Mouse (Mus musculus) retina, embryonic 14.5 days (tissue): ENCODE data around the gene Cd5.

Experiments
- DNase-seq: peaks from one replicate; pipeline ENCODE4 v3.0.0-alpha.2; 2015; ENCODE audit warnings: low spot score

Cd5 gene

DNA sequence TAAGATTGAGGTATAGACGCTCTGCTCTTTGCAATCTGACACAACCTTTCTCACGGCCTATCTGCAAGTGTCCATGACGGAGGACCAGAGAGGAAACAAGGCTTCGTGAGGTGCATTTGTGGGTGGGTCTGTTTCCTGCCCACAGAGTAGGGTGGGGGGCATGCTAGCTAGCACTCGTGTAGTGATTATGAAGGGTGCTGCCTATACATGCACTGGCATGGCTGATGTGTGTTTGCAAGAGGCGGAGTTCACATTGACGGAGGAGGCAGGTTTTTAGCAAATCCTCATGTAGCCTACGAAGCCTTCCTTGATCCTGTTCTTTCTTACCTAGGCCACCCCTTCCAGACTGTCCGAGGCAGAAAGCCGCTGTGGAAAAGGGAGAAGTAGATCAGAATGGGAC, 8.9 kb downstream of the Cd5 start:
- DNase-seq = no peak

DNA sequence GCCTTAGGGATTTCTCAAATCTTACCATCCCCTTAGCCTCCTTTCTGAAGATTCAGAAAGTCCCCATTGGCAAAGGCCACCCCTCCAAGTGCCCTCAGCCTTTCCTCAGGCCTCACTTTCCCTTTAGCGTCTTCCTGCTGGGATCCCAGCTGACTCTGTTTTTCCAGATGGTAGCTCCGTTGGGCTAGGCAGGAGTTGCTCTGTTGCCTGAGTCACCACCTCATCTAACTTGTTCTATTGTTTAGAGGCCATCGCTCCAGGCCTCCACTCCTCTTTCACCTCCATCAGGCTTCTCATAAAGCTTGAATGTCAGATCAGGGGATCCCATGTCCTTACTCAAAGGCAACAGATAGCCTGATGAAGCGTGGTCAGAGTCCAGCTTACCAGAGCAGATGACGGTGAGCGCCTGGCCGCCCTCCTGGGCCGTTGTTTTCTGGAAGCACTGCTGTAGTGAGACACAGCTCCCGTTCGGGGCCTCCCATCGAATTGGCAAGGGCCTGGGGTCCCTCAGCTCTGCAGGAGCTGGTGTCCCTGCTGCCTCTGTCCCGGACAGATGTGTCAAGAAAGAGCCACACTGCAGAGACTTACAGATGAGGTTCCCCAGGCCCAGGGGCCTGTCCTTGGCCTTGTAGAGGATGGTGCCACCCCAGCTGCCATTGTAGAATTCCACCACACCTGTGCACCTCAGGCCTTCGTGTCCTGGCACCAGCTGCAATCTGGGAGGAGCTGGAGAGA, 14.0 kb downstream of the Cd5 start:
- no peak for DNase-seq

DNA sequence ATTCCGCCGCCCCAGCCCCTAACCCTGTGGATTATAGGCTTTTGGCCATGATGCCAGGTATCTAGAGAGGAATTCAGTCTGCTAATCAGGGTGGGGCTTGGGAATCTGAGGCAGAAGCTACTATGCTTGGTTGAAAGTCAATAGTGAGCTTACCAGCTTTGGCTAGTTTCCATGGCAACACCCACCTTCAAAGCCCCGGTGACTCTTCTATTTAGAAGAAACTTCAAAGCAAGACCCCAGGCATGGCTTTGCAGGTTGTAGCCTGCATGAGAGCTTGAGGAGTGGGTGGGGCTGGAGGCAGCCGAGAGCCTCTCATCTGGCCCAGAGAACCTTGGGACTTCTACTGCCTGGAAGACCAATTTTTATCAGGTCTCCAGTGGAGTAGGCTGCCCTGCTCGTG, 15.2 kb downstream of the Cd5 start:
- DNase-seq = no peak

DNA sequence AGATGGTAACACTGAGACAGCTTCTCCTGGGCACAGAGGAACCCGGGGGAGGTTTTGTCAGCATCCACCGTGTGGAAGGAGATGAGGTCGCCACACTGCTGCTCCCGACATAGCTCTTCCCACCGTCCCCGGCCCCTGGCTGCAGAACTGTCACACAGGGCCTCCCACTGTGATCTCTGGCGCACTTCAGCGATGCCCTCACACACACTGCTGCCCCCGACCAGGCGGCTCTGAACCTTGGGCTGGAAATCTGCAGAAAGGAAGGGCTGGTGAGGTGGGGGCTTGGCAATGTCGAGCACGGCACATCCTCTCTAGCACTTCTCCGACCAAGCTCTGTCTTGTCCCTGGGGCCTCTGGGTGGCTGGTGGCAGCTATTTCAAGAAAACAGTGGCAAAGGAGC, 15.7 kb downstream of the Cd5 start:
- peak; percentile 32 for DNase-seq

DNA sequence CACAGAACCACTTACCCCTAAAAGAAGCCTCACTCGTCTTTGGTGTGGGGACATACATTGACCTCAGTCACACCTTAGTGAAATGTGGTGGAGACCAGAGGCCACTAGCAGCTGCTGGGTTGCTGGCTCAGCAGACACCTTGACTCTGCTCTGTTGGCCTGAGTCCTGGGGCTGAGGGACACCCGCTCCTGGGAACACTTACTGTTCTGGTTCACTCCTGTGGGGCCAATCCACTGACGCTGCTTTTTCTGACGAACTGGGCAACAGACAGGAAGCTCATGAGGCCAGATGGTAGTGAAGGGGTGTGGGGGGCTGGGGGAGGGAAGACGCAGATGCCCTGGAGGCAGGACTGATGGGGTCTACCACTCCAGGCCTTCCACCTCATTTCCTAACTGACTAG, 17.7 kb downstream of the Cd5 start:
- DNase-seq = no peak

DNA sequence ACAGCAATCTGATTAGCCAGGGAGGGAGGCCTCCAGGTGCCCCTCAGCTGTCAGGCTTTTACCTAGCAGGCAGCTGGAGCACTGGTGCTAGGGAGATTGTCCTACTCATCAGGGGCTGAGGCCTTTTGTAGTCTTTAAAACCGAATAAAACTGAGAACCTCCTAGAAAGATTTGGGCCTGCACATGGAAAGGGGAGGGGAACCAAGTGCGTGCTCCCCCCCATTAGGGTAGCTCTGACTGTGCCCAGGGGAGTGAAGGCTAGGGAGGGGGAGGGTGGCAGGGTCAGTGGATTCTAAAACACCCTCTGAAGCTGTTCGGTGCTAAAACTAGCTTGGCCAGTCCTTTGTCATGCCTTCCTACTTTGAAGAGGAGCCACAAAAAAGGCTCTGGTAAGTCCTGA, 18.3 kb downstream of the Cd5 start:
- peak; percentile 12 for DNase-seq

DNA sequence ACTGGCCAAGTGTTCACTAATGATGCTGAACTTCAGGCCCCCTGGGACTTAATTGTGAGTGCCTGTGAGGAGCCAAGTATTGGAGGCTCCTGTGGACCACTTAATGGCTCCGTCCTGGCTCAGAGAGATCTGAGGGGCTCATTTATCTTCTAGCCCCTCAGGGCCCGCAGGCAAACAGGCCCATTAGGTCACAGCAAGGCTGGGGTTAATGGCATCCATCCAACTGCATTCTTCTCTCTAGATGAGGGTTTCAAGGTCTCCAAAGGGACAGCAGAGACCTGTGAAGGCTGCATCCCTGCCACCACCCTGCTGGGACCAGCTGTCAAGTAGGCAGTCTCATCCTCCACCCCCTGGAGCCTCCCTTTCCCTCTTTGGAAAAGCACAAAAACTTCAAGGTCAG, 19.1 kb downstream of the Cd5 start:
- DNase-seq = peak; percentile 32

DNA sequence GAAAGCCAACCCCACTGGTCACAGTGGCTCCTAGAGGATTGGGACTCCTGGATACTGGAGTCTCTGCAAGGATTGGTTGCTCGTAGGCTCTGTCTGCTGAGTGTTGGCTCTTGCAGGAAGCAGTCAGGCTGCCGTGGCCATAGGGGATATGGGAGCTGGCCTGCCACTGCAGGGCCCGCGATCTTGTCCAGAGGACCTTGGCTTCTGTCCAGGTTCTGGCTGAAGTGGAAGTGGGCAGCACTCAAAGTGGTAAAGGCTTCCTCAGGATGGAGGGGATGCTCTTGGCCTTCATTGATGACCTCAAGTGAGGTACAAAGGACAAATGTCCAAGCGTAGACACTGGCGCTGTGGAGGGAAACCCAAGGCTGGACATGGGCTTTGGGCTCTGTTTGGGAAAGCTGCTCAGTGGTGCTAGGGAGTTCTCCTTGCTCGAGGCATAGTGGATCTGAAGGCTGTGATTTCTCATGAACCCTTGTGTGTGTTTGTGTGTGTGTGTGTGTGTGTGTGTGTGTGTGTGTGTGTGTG, 20.5 kb downstream of the Cd5 start:
- DNase-seq = no peak

DNA sequence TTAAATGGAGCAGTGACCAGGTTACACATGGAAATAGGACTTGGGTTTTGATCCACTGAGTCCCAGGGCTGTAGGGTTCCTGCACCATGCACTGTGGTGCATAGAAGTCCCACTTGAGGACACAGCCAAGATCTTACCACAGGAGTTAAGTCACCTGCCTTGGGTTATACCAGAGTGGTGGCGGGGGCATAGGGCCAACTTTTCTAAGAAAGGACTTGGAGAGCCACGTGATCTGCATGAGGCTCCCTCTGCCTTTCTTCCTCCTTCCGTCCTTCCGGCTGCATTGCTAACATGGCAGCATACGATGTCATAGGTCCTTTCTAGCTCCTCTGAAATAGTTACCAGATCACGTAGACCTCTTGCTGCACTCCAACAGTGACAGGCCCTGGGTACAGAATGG, 23.3 kb downstream of the Cd5 start:
- DNase-seq = no peak

DNA sequence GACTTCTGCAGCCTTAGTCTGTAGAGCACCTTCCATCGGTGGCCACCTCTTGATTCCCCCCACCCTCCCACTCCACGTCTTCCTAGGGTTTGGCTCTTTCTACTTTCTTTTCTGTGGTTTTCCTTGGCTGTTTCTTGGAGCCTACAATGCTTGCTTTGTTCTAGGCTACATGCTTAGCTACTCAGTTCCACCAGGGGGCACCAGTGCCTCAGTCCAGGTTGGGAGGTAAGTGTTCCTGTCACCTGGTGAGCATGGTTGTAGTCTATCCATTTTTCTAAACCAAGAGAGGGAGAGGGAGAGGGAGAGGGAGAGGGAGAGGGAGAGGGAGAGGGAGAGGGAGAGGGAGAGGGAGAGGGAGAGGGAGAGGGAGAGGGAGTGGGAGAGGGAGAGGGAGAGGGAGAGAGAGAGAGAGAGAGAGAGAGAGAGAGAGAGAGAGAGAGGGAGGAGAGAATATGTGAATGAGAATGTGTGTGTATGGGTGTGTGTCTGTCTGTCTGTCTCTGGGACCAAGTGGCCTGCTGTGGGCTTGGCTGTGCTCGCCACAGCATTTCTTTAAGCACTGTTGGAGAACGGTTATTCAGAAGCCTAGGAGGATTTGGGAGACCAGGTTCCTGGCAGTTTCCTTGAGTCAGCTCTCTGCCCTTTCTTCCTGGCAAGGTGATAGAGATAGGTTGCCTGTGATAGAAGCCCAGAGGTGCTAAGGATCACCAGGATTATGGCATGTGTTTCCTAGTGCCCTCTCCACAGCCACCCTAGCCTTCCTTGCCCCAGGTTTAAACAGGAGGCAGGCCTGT, 23.9 kb downstream of the Cd5 start:
- DNase-seq = peak; percentile 80

DNA sequence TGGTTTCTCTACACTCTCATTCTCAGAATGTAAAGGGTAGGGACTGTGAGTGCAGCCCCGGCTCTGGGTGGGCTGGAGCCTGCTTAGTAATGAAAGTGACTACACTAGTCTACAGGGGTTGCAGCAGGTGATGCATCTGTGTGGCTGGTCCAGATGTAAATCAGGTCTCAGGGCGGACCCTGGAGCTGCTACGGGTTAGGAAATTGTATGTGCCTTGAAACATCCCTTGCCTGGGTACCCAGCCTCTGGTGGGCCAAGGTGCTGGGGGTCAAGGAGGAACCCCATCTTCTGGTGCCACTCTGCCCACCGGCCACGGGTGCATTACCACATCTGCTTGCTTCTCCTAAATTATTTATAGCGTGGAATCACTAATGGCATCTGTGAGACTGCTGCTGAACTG, 24.6 kb downstream of the Cd5 start:
- DNase-seq = no peak

DNA sequence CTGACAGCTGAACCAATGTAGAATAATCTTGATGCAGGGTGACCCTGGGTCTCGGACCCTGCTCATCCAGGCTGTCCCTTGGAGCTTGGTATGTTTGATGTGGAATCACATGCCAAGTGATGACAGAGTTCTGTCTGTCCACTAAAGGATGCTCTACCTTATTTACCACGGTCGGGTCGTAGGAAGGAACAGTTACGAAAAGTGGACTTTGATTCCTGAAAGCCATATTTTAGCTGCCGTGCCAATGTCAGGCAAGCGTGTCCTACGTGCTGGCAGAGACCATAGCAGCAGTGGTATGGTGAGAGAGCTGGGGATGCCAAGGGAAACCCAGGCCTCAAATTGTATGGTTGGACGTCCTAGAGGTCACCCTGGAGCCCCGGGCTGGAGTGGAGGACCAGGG, 25.3 kb downstream of the Cd5 start:
- no peak for DNase-seq

DNA sequence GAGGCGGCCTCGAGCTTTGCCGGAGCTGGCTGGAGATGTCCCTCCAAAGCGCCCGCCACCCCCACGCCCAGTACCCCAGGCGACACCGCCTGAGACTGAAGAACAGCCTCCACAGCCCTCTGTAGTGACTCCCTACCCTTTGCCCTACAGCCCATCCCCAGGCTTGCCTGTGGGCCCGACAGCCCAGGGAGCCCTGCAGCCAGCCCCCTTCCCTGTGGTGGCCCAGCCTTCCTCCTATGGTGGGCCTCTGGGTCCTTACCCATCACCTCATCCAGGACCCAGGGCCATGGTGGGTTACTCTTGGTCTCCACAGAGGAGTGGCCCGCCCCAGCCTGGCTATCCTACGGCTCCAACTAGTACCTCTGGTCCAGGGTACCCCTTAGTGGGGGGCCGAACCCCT, 26.2 kb downstream of the Cd5 start:
- DNase-seq = no peak

DNA sequence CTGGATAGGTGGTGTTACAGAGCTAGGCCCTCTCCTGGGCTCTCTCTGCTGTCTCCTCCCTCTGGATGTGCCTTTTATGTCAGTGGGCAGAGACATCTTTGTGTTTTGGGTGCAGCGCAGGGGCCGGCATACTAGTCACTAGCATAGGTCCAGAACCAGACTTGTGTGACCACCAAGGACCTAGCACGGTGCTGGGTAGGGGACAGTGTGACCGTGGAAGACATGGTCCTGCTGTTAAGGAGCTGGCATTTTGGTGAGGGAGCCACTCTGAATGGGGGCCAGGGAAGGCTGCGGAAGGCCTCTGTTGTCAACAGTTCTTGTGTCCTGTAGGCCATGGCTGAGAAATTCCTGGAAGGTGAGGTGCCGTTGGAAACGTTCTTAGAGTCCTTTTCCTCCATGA, 26.6 kb downstream of the Cd5 start:
- DNase-seq = no peak

DNA sequence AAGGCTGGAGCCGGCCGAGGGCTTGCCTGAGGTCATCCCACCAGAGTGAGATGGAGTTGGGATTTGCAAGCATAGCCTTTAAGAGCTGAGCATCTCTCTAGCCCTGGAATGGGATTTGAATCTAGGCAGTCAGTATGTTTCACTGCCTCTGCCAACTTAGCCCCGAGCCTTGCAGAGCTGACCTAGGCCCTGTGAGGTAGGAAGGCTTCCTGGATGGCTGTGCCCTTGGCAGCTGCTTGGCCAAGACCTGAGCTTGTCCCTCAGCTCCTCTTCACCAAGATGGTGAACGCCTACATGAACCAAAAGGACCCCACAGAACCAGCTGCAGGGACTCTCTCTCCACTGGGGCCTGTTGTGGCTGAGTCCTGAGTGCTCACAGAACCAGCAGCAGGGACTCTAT, 28.1 kb downstream of the Cd5 start:
- no peak for DNase-seq

DNA sequence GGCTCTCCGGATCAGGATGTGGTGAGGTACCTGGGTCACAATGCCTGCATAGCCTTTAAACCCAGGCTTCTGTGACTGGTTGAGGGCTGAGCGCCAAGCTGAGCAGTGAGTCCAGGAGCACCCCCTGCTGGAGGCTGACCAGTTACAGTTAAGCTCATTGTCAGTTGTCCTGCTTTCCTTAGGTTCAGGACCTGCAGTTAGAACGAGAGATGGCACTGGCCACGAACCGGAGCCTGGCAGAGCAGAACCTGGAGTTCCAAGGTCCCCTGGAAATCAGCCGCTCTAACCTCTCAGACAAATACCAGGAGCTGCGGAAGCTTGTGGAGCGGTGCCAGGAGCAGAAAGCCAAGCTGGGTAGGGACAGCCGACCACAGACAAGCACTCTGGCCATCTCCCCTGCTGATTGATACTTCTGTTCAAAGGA, 28.7 kb downstream of the Cd5 start:
- peak; percentile 79 for DNase-seq

DNA sequence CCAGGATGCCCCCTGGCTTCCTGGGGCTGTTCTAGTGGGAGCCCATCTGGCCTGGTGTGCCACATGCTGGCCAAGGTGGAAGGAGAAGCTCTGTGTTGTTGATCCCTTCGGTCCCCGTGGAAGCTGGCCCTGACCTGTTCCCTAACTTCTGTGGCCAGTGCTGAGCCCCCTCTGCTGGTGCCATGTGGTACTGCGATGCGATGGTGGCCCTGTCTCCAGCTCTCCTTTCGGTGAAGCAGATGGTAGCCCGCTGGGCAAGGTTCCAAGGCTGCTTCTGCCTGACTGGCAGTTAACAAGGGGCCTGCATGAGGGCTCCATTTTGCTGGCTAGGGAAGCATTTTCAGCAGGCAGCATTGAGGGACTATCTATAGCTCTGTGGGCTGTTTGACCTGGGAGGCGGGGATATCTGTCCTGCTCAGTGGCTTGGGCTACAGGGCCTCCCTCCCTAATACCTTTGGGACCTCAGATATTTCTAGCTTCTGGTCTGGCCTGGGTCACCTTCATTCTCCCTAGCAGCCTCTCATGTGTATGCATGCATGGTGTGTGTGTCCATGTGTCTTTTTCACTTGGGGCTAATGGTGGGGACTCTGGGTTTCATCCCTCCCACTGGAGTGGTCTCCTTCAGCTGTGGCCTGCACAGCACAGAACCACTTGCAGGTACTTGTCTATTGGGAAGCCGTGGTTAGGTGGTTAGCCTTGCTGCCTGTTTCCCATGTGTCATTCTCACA, 29.3 kb downstream of the Cd5 start:
- peak; percentile 99 for DNase-seq

DNA sequence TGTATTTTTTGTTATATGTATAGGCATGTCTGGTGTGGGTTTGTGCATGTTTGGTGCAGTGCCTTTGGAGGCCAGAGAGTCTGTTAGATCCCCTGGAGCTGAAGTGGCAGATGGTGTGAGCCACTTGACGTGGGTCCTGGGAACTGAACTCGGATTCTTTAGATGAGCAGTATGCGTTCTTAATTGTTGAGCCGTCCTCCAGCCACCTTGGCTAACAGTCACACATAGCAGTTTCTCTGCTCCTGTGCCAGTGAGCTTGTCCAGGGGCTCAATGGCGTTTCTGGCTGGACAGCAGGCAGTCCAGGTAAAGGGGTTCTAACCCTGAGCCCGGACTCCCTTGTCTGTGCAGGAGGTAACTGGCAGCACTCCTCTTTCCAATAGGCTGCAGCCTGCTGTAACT, 29.9 kb downstream of the Cd5 start:
- DNase-seq = no peak

DNA sequence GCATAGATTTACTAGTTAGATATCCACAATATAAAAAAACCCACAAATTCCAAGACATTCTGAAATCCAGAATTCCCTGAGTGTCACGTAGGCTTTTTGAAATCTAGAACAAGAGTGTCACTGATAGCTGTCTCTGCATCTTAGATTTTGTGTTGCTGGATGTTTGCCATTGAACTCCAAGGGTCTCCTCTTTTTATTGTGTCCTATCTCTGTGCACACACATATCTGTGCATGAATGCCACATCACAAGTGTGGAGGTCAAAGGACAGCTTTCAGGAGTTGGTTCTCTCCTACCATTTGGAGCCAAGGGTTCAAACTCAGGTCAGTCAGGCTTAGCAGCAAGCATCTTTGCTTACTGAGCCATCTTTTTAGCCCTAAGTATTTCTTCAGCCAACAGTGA, 30.9 kb downstream of the Cd5 start:
- no peak for DNase-seq

DNA sequence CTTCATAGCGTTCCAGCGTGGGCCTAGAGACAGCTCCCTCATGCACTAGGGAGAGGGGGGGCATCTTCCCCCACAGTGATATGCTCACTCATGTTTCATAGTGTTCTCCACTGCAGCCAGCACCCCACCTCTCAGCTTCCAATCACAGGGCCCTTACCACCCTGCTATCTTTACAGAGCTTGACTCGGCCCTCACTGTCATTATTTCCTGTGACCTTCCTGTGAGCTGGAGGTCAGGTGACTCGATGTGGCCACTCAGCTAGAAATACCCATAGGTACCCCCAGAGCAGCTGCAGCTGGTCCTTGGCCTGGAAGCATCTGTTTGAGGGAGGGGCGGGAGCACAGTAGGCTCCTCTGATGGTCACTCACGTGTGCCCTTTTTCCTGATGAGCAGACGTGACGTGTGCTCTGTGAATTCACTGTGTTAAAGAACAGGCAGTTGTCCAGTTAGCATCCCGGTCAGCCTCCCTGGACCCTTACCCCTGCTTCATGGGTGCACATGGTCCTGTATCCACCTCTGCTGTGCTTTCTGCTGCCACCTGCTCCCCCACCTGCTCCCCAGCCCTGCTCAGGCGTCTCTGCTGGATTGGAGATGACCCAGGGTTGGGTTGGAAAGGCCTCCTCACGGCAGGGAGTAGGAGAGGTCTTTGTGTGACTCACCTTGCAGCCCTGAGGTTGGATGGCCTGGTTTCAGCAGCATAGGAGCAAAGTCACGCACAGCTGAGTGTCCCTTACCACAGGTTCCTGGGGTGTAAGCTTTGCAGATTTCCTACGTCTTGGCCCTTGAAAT, 31.5 kb downstream of the Cd5 start:
- DNase-seq = no peak

DNA sequence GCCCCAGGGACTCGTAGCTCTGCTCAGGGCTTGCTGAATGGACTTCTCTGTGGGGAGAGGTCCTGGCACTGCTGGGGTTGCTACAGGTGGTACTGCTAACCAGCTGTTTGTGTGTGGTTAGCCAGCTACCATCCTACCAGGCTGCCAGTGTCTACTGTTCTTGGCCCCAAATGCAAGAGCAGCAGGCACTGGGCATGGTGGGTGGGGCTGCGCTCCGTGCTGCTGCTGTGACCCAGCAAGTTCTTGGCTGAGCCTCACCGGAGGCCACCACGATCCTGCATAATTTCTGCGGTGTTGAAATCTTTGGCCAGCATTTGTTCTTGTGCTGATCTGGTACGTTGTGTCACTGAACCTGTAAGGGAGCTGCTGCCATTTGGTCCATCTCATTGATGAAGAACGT, 35.3 kb downstream of the Cd5 start:
- DNase-seq = no peak

DNA sequence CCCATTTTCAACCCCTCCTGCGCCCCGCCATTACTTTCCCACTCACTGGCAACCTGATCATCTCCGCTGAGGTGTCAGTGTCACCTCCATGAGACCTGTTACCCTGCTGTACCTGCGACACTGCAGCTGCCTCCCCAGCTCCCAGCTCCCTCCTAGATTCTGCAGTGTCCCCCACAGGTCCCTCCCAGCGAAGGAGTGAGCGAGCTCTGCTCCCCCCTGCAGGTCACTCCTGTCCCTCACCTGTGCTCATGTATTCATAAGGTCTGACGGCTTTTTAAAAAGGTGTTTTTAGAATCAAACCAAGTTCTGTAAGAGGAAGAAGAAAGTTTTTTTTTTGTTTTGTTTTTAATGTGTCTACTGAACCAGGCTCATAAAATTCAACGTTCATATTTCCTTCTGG, 36.7 kb downstream of the Cd5 start:
- no peak for DNase-seq
